Comparison of ENCODE assay signal across 19 mouse cellular contexts in the genomic region with DNA sequence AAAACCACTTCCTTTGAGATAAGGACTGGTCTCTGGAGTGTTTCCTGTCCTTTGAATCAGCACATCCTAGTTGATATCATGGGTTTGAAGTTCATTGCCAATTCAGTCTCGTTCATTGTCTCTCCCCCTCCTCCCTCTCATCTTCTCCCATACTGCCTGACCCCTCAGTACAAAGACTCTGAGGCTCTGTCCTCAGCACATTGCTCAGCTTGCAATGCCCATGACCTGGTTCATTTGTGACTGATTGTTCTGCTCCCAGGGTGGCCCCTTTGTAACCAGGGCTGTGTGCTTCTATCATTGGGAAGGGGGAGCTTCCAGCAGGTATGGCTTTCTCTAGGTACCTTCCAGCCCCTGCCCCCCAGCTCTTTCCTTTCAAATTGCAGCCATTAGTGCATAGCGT.
"Had no signal": no experiment of that assay in that cellular context is flagged by ENCODE, and none has a peak within 500 bp of the region (broad histone marks: within the 10 kb centered on the region; RNA-seq: fewer than 3 reads in every experiment).

No protein-coding gene starts in this region.

- ATAC-seq: liver, postnatal 0 days; lung, postnatal 0 days had no signal

- H3K9ac ChIP-seq: liver, embryonic 13.5 days; liver, embryonic 15.5 days; liver, postnatal 0 days; lung, embryonic 15.5 days; midbrain, embryonic 12.5 days; neural tube, embryonic 12.5 days; stomach, embryonic 15.5 days had no signal

- DNase-seq: liver, embryonic 13.5 days; liver, postnatal 0 days; lung, adult 2 months; lung, postnatal 14 days; lung, postnatal 36 days; midbrain, embryonic 14.5 days; right cerebral cortex, postnatal 14 days; thymus, adult 2 months; thymus, postnatal 25 days; thymus, postnatal 4 days had no signal

- H3K4me3 ChIP-seq: liver, embryonic 13.5 days; liver, embryonic 15.5 days; lung, embryonic 15.5 days; megakaryocyte, embryonic 14.5 days; midbrain, embryonic 12.5 days; neural tube, embryonic 12.5 days; stomach, embryonic 15.5 days had no signal

- H3K27me3 ChIP-seq: liver, embryonic 13.5 days; liver, embryonic 15.5 days; lung, embryonic 15.5 days; midbrain, embryonic 12.5 days; neural tube, embryonic 12.5 days; stomach, embryonic 15.5 days had no signal

- H3K27ac ChIP-seq: liver, embryonic 13.5 days; liver, embryonic 15.5 days; lung, embryonic 15.5 days; macrophage; midbrain, embryonic 12.5 days; neural tube, embryonic 12.5 days; stomach, embryonic 15.5 days; stomach, postnatal 0 days had no signal

- H3K4me1 ChIP-seq: liver, embryonic 13.5 days; liver, embryonic 15.5 days; lung, embryonic 15.5 days; midbrain, embryonic 12.5 days; neural tube, embryonic 12.5 days; stomach, embryonic 15.5 days had no signal

- H3K9me3 ChIP-seq: liver, embryonic 13.5 days; liver, embryonic 15.5 days; lung, embryonic 15.5 days; midbrain, embryonic 12.5 days; neural tube, embryonic 12.5 days; stomach, embryonic 15.5 days had no signal

- H3K4me2 ChIP-seq: liver, embryonic 13.5 days; liver, embryonic 15.5 days; lung, embryonic 15.5 days; midbrain, embryonic 12.5 days; neural tube, embryonic 12.5 days; stomach, embryonic 15.5 days had no signal

- H3K36me3 ChIP-seq: liver, embryonic 13.5 days; liver, embryonic 15.5 days; lung, embryonic 15.5 days; midbrain, embryonic 12.5 days; neural tube, embryonic 12.5 days; stomach, embryonic 15.5 days had no signal
